ENCODE assay signal across 9 mouse cellular contexts in the genomic region with DNA sequence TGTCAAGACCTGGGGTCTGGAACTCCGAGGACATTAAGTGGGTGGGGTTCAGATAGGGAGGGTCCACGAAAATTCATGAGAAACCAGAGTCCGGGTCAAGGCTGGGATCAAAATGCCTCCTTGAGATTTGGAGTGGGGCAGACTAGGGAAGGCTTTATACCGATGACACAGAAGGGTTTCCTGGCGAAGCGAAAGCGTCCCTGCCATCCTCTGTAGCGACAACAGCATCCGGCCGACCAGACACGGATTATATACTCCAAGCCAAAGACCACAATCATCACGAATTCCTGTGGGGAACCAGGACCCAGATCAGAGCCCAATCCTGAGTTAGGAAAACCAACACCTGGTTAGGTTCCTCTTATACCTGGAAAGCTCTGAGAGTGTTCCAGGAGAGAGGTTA. TPM values are rescaled to one million over a fixed set of nuclear protein-coding genes. Genes with fewer than 3 reads are reported as not detected.
DNase-seq lines count a peak whose midpoint lies in the region; ATAC-seq lines count a peak whose summit lies in the region.
"Had no signal": no experiment of that assay in that cellular context is flagged by ENCODE, and none has a peak within 500 bp of the region (broad histone marks: within the 10 kb centered on the region; RNA-seq: fewer than 3 reads in every experiment).

No protein-coding gene starts in this region.

- H3K27me3 ChIP-seq in heart, embryonic 16.5 days (ENCODE audit: control insufficient read depth, insufficient read depth, low read length) = peaks cover 27% of the 10 kb centered on the region
- H3K27me3 ChIP-seq in hindbrain, embryonic 14.5 days (ENCODE audit: control insufficient read depth, insufficient read depth, low read length) = peaks cover 4% of the 10 kb centered on the region; the same call in 1 of the 2 replicates
- H3K27me3 ChIP-seq in midbrain, embryonic 11.5 days (ENCODE audit: control insufficient read depth, insufficient read depth, low read length) = no peaks in the 10 kb centered on the region; the same call in 1 of the 2 replicates

- ATAC-seq in heart, embryonic 16.5 days (replicated peaks; ENCODE audit: extremely low read depth, insufficient read depth, low FRiP score) = no peak
- peak; percentile 70 for ATAC-seq in activated CD4-positive, CD25-positive, alpha-beta regulatory T cell, adult 4 months
- no peak for ATAC-seq in hindbrain, embryonic 14.5 days (ENCODE audit: low FRiP score)
- ATAC-seq in midbrain, embryonic 11.5 days (ENCODE audit: low FRiP score) = peak; percentile 6; the same call in 1 of the 2 replicates

- no peaks in the 10 kb centered on the region for H3K9me3 ChIP-seq in heart, embryonic 16.5 days (replicated peaks; ENCODE audit: control insufficient read depth, low read length)
- H3K9me3 ChIP-seq in hindbrain, embryonic 14.5 days (ENCODE audit: control insufficient read depth, low read length) = no peaks in the 10 kb centered on the region
- H3K9me3 ChIP-seq in midbrain, embryonic 11.5 days (ENCODE audit: control insufficient read depth, low read length) = no peaks in the 10 kb centered on the region
- H3K9me3 ChIP-seq: G1E had no signal

- no peaks in the 10 kb centered on the region for H3K36me3 ChIP-seq in heart, embryonic 16.5 days (ENCODE audit: control insufficient read depth, insufficient read depth)
- no peaks in the 10 kb centered on the region for H3K36me3 ChIP-seq in hindbrain, embryonic 14.5 days (replicated peaks; ENCODE audit: control insufficient read depth, insufficient read depth)
- H3K36me3 ChIP-seq in midbrain, embryonic 11.5 days (ENCODE audit: control insufficient read depth, insufficient read depth, low read length) = no peaks in the 10 kb centered on the region
- H3K36me3 ChIP-seq: G1E had no signal

- no peak overlapping the region for H3K27ac ChIP-seq in heart, embryonic 16.5 days (ENCODE audit: low read length)
- H3K27ac ChIP-seq in hindbrain, embryonic 14.5 days = no peak overlapping the region
- no peak overlapping the region for H3K27ac ChIP-seq in midbrain, embryonic 11.5 days (ENCODE audit: low read depth, low read length)

- intact Hi-C loops in heart, postnatal 36 days (cut with DNase I) = no loop called here

- DNase-seq in heart, postnatal 36 days = no peak
- DNase-seq in hindbrain, embryonic 14.5 days (ENCODE audit: low spot score) = no peak
- DNase-seq in midbrain, embryonic 11.5 days (ENCODE audit: low spot score, missing footprints) = no peak
- no peak for DNase-seq in cerebellum, adult 18-20 months
- no peak for DNase-seq in MN1 (ENCODE audit: low spot score)
- no peak for DNase-seq in ovary, postnatal 36 days (ENCODE audit: low spot score)

- 16% methylated on average over 12 of the region's 12 CpGs for WGBS in heart, embryonic 16.5 days
- WGBS in hindbrain, embryonic 14.5 days = 23% methylated on average over 12 of the region's 12 CpGs
- WGBS in midbrain, embryonic 11.5 days = 17% methylated on average over 12 of the region's 12 CpGs

- peak overlapping the region; percentile 49 for H3K4me3 ChIP-seq in heart, embryonic 16.5 days (ENCODE audit: low read length)
- peak overlapping the region; percentile 25 for H3K4me3 ChIP-seq in hindbrain, embryonic 14.5 days (replicated peaks; ENCODE audit: low read length)
- peak overlapping the region; percentile 27 for H3K4me3 ChIP-seq in midbrain, embryonic 11.5 days (ENCODE audit: low read depth, low read length)

- peaks cover 6% of the 10 kb centered on the region for H3K4me1 ChIP-seq in heart, embryonic 16.5 days (ENCODE audit: control insufficient read depth, insufficient read depth, low read length)
- H3K4me1 ChIP-seq in hindbrain, embryonic 14.5 days (replicated peaks; ENCODE audit: control insufficient read depth, insufficient read depth, low read length) = peaks cover 24% of the 10 kb centered on the region
- peaks cover 3% of the 10 kb centered on the region; the same call in 1 of the 2 replicates for H3K4me1 ChIP-seq in midbrain, embryonic 11.5 days (ENCODE audit: control insufficient read depth, insufficient read depth, low read length)

- H3K4me2 ChIP-seq in heart, embryonic 16.5 days (ENCODE audit: low read depth, low read length) = peak overlapping the region; percentile 83
- H3K4me2 ChIP-seq in hindbrain, embryonic 14.5 days (replicated peaks) = peak overlapping the region; percentile 57
- peak overlapping the region; percentile 49 for H3K4me2 ChIP-seq in midbrain, embryonic 11.5 days

- peak overlapping the region; percentile 38; the same call in 1 of the 2 replicates for H3K9ac ChIP-seq in heart, embryonic 16.5 days (ENCODE audit: low read length)
- H3K9ac ChIP-seq in hindbrain, embryonic 14.5 days = 0 out of 2 replicates have a peak overlapping the region, but pooled peaks have one; percentile 31
- no peak overlapping the region; the same call in 1 of the 2 replicates for H3K9ac ChIP-seq in midbrain, embryonic 11.5 days (ENCODE audit: low read length)

RNA-seq across cellular contexts. Expression of gene Kcnq4, which starts 31.6 kb away (rescaled TPM):
- polyA plus RNA-seq in heart, embryonic 16.5 days (2015; fragmentation: Nextera tagmentation; extraction: Ambion mirVana) = 0.85 and 1.0 TPM in 2 replicates
- 1 to 10 TPM; 2.4 to 2.6 TPM for total RNA-seq in heart, postnatal 36 days (2021)
- polyA plus RNA-seq in activated CD4-positive, CD25-positive, alpha-beta regulatory T cell, adult 4 months (2017; shearing (Covaris generic)) = not detected
- 6.2 and 6.4 TPM in 2 replicates for polyA plus RNA-seq in hindbrain, embryonic 14.5 days (2014; fragmentation: Nextera tagmentation; extraction: Ambion mirVana)
- polyA plus RNA-seq in midbrain, embryonic 11.5 days (2014; fragmentation: Nextera tagmentation; extraction: Ambion mirVana) = 1.9 and 2.3 TPM in 2 replicates
- polyA plus RNA-seq: G1E had no signal

RNA-seq across cellular contexts. Expression of gene Cited4, which starts 50.4 kb away (rescaled TPM):
- 24.0 and 25.0 TPM in 2 replicates for polyA plus RNA-seq in heart, embryonic 16.5 days (2015; fragmentation: Nextera tagmentation; extraction: Ambion mirVana)
- total RNA-seq in heart, postnatal 36 days (2021) = 10 to 100 TPM; 26.9 to 36.2 TPM
- polyA plus RNA-seq in activated CD4-positive, CD25-positive, alpha-beta regulatory T cell, adult 4 months (2017; shearing (Covaris generic)) = under 1 TPM in 1 of 2 experiments, not detected in 1; 0.62 TPM
- 0.72 and 1.9 TPM in 2 replicates for polyA plus RNA-seq in hindbrain, embryonic 14.5 days (2014; fragmentation: Nextera tagmentation; extraction: Ambion mirVana)
- 8.7 and 8.8 TPM in 2 replicates for polyA plus RNA-seq in midbrain, embryonic 11.5 days (2014; fragmentation: Nextera tagmentation; extraction: Ambion mirVana)

Comparison
In these comparisons a context has a peak if more than half of its experiments do, and no peak if none do; other contexts are left out.
1. ATAC-seq: peak in activated CD4-positive, CD25-positive, alpha-beta regulatory T cell, adult 4 months (single experiment) and midbrain, embryonic 11.5 days (single experiment); none in heart, embryonic 16.5 days (single experiment) and hindbrain, embryonic 14.5 days (single experiment).
2. Peak in every context shown above with its lines, with median percentiles within 50 percentile points of each other: H3K4me2 ChIP-seq and H3K4me3 ChIP-seq.